Mouse (Mus musculus) monocyte, adult 5-6 weeks (primary cell): ENCODE results near the gene Pfkfb2. TPM values are rescaled to one million over a fixed set of nuclear protein-coding genes. Genes with fewer than 3 reads are reported as not detected.

Experiments
- ATAC-seq: fragments of 153-309, 156-312 bp; replicated peaks from 2 replicates; pipeline ENCODE4 v1.8.0; 2017; ENCODE audit warnings: mild to moderate bottlenecking; ENCODE audit not compliant: low TSS enrichment, insufficient number of reproducible peaks, severe bottlenecking, poor library complexity, low FRiP score
- total RNA-seq: library from RNA; stranded (forward); fragments of 200-1000, 200-491, 200-594 nt; gene quantifications from 3 replicates; pipeline ENCODE4 v1.2.3, GENCODE M21; 2017

Pfkfb2 gene
- total RNA-seq = 10.6 to 18.1 TPM (median 13.7 TPM) in 3 replicates

- no peak for ATAC-seq
Observed at GRCm38 (mm10) chr1:130729153-130729552, at the start of gene Pfkfb2. Gene Pfkfb2 (minus strand): TSS chr1:130729253.

- no peak for ATAC-seq
Observed at GRCm38 (mm10) chr1:130776645-130777044, 47.6 kb upstream of the Pfkfb2 start.

DNA sequence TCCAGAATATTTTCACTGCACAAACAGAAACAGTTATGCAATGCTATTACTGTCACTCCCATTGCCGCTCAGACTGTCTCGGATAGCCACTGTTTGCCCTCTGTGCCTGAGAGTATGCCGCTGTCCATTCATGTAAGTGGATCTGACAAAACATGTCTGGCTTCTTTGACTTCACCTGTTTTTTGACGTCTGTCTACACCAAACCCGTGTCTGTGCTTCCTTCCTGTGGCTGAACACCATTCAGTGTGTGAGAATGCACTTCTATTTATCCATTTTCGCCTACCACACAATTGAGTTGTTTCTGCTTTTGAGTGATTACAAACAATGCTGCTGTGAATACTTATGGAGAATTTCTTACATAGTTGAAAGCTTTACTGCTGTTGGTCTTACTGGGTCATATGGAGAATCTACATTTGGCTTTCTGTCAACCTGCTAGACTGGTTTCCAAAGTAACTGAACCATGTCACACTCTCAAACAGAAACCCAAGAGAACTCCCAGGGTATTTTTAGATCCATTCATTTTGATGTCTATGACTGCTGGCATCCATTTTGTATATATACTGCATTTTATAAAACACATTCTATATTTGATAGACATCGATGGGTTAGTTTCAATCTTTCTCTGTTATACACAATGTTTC, 46.8 kb upstream of the Pfkfb2 start:
- no peak for ATAC-seq

- ATAC-seq = no peak
Observed at GRCm38 (mm10) chr1:130775234-130775633, 46.2 kb upstream of the Pfkfb2 start.

GRCm38 (mm10) chr1:130770981-130771494, 42.0 kb upstream of the Pfkfb2 start:
- no peak for ATAC-seq

- ATAC-seq = no peak
Observed at GRCm38 (mm10) chr1:130770487-130770886, 41.4 kb upstream of the Pfkfb2 start.

GRCm38 (mm10) chr1:130769925-130770324, 40.9 kb upstream of the Pfkfb2 start:
- no peak for ATAC-seq

GRCm38 (mm10) chr1:130767066-130767465, 38.0 kb upstream of the Pfkfb2 start:
- no peak for ATAC-seq

- no peak for ATAC-seq
Observed at GRCm38 (mm10) chr1:130764027-130764461, 35.0 kb upstream of the Pfkfb2 start.

GRCm38 (mm10) chr1:130762045-130762760, 33.1 kb upstream of the Pfkfb2 start:
- ATAC-seq = no peak

DNA sequence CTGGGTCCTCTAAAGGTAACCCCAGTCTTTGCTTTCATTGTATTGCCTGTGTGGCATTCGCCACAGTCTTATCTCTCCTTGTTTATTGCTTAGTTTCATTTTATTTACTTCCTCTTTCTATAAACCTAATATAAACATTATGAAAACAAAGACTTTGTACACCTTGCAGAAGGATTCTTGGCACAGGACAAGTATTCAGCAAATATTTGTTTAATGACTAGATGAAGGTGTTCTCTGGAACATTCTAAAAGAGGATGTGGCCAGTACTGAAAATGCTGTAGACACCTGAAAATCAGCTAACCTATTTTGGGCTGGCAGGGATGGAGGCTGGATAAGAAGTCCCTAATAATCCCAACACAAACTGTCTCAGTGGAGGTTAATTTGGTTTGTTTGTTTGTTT, 32.5 kb upstream of the Pfkfb2 start:
- no peak for ATAC-seq

DNA sequence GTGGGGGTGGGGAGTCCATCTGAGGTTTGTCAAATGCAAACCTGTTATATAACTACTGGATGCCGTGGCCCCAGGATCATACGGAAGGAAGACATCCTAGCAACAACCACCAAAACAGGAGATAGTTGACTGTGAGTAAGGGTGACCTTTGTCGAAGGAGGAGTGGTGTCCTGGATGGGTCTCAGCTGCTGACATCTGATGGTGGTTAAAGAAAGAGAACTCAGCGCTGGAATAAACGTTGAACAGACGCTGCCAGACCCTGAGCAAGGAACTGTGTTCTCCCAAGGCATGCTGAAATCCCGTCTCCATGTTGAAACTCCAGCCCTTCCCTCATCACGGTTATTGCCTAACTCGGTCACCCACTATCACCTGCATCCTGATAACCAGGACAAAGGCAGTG, 30.6 kb upstream of the Pfkfb2 start:
- ATAC-seq = no peak

DNA sequence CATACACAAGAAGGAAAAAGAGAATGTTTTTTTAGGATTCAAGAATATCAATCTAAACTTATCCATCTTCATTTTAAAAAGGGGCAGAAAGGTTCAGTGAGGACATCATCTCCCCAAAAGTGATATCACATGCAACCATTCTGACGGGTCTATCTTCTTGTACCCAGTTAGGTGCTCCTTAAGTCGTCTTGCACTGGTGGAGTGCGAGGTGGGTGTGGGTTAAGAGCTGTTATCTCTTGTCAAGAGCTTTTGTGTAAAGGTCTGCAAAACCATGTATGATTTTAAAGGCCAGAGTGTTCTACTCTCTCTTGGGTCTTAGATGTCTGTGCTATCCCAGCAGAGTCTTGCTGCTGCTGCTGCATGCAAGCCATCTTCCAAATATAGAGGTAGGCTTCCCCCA, 17.8 kb upstream of the Pfkfb2 start:
- no peak for ATAC-seq

GRCm38 (mm10) chr1:130745591-130745990, 16.5 kb upstream of the Pfkfb2 start:
- no peak for ATAC-seq

GRCm38 (mm10) chr1:130744961-130745360, 15.9 kb upstream of the Pfkfb2 start:
- ATAC-seq = no peak

GRCm38 (mm10) chr1:130744217-130744616, 15.2 kb upstream of the Pfkfb2 start:
- ATAC-seq = no peak

DNA sequence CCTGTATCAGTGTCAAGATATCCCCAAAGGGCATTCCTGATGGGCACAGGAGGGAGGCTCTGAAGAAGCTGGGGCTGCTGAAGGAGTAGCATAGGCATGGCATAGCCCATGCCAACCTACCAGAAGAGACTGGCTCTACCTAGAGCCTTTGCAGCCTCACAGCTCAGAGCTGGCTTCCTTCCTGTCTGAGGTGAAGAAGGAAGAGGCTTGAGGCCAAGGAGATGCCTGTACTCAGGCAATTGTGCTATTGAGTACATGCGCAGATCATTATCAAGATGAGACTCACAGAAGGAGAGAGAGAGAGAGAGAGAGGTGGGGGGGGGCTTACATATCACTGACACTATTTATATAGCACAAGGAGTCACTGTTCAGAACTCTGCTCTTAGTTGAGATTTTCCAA, 14.7 kb upstream of the Pfkfb2 start:
- no peak for ATAC-seq

DNA sequence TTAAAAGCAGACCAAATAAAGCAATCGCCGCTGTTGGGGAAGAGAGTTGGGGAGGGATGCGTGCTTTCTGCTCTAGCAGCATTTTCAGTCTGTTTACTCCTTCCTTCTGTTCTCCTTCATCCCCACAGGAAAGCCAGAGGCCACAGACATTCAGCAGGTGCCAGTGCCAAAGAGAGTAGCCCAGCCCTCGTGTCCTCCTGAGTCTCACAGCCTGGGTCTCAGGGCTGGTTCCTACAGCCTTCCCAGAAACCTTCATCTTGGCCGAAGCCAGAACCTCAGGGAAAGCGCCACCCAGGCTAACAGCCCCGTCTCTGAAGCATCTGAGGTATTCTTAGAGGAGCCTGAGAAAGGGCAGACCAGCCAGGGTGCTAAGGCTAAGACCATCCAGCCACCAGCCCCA, 13.1 kb upstream of the Pfkfb2 start:
- ATAC-seq = no peak

- no peak for ATAC-seq
Observed at GRCm38 (mm10) chr1:130740781-130741720, 12.0 kb upstream of the Pfkfb2 start.
